Mouse (Mus musculus): Measurements from ENCODE around the gene Noa1. TPM values are rescaled to one million over a fixed set of nuclear protein-coding genes. Genes with fewer than 3 reads are reported as not detected.

Noa1 gene
- polyA plus RNA-seq, 1 experiment from 2014 or later, result 29.8 TPM

DNA sequence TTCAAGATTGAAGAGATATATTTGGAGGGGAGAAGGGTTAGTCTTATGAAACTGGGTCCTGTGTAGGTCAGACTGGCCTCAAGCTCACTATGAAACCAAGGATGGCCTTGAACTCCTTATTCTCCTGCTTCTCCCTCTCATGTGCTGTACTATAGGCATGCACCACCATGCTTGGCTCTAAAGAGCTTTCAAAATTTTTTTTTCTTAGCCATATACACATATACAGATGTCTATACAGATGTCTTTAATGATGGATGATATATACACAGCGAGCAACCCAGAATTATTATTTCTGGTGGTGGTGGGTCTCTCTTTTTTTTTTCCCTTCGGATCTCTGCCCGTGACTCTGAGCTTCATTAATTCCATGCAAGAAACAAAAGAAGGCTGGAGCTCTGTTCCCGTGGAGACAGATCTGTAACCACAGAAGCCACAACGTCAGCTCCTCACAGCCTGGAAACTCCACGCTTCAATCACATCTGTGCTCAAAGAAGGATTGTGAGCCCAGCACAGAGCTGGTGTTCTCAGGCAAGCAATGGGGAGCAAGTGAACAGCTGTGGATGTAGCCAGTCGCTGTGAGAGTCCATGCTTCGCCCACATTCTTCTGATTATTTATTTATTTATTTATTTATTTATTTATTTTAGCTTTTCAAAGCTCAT lies 65.4 kb downstream of the Noa1 start:
- Histone ChIP-seq H3K4me1 (ENCODE audit: insufficient read depth) (no peaks in the 10 kb centered on the region), H3K9ac (no peak overlapping the region), H3K27me3 (ENCODE audit: insufficient read depth, low read length) (no peaks in the 10 kb centered on the region), H3K4me2 (no peak overlapping the region), H3K9me3 (ENCODE audit: low read depth, low read length) (no peaks in the 10 kb centered on the region), H3K27ac (ENCODE audit: low read depth) (no peak overlapping the region), H3K36me3 (ENCODE audit: insufficient read depth) (no peaks in the 10 kb centered on the region), H3K4me3 (ENCODE audit: low read depth, low read length) (no peak overlapping the region)
- TF ChIP-seq CTCF (IDR thresholded peaks at IDR 0.05; ENCODE audit: low read depth), result no peak
- ATAC-seq (ENCODE audit: insufficient read depth) (no peak), DNase-seq (no peak)
- WGBS, result 55% methylated on average over 8 of the region's 8 CpGs

Small RNA genes within 50 kb of the gene (microRNA-seq; reads per million reads assigned to microRNA genes)
- gene Mir5098 (ENCODE audit: borderline number of aligned reads), result not detected

Other genes with a start within 250 kb of the Noa1 start
- 2.4 and 3.6 TPM in 2 replicates for gene Hopx, start 195.0 kb downstream of the Noa1 start, polyA plus RNA-seq (2014; fragmentation: Nextera tagmentation; extraction: Ambion mirVana)
- gene Spink2, start 98.6 kb downstream of the Noa1 start, polyA plus RNA-seq (2014; fragmentation: Nextera tagmentation; extraction: Ambion mirVana), result 0.32 and 1.3 TPM in 2 replicates
- 42.6 and 43.5 TPM in 2 replicates for gene Rest, start 44.6 kb downstream of the Noa1 start, polyA plus RNA-seq (2014; fragmentation: Nextera tagmentation; extraction: Ambion mirVana)
- 73.2 and 74.6 TPM in 2 replicates for gene Polr2b, start 63 bp upstream of the Noa1 start, polyA plus RNA-seq (2014; fragmentation: Nextera tagmentation; extraction: Ambion mirVana)
- gene Igfbp7, start 98.0 kb upstream of the Noa1 start, polyA plus RNA-seq (2014; fragmentation: Nextera tagmentation; extraction: Ambion mirVana), result 35.1 and 37.9 TPM in 2 replicates